Mouse (Mus musculus): ENCODE results near the gene Spred2.

- TF ChIP-seq SIN3A (IDR thresholded peaks at IDR 0.05; ENCODE audit: low read length) (no peak), POLR2A (IDR thresholded peaks at IDR 0.05; ENCODE audit: control insufficient read depth in 1 of 2, insufficient read depth in 1 of 2, low read depth in 1 of 2, low read length in 2 of 2, poor library complexity in 1 of 2) (no peak), CTCF (IDR thresholded peaks at IDR 0.05 in 2 of 3, conservative IDR thresholded peaks at IDR 0.05 in 1 of 3; ENCODE audit: control insufficient read depth in 1 of 3, insufficient read depth in 1 of 3, low read depth in 2 of 3, low read length in 3 of 3, poor library complexity in 1 of 3, severe bottlenecking in 1 of 3) (no peak), TBP (IDR thresholded peaks at IDR 0.05; ENCODE audit: low read depth, low read length) (no peak), CHD2 (IDR thresholded peaks at IDR 0.05; ENCODE audit: low read length) (no peak), BHLHE40 (IDR thresholded peaks at IDR 0.05; ENCODE audit: borderline replicate concordance, low read depth, low read length) (no peak), USF2 (IDR thresholded peaks at IDR 0.05; ENCODE audit: borderline replicate concordance in 1 of 2, insufficient read depth in 1 of 2, low read depth in 1 of 2, low read length in 2 of 2) (no peak), EP300 (IDR thresholded peaks at IDR 0.05; ENCODE audit: low read depth in 1 of 2, low read length in 2 of 2) (no peak), RAD21 (IDR thresholded peaks at IDR 0.05; ENCODE audit: low read depth, low read length) (no peak), MAX (IDR thresholded peaks at IDR 0.05; ENCODE audit: low read length) (no peak), ZMIZ1 (IDR thresholded peaks at IDR 0.05; ENCODE audit: low read depth, low read length) (no peak), SMC3 (IDR thresholded peaks at IDR 0.05; ENCODE audit: low read depth, low read length) (no peak), NRF1 (IDR thresholded peaks at IDR 0.05; ENCODE audit: insufficient read depth, low read depth, low read length, poor library complexity, severe bottlenecking) (no peak), MYB (IDR thresholded peaks at IDR 0.05; ENCODE audit: low read depth, low read length) (no peak)
These were observed 49.0 kb downstream of the Spred2 start for GRCm38 (mm10) chr11:19973032-19973790.
